Mouse (Mus musculus) liver, embryonic 14.5 days (tissue): ENCODE measurements around the gene Tmem238. TPM values are rescaled to one million over a fixed set of nuclear protein-coding genes. Genes with fewer than 3 reads are reported as not detected.

Experiments used
- ATAC-seq: fragments of 200-750 bp; cut with Nextera tagmentation; 2 replicates; pipeline ENCODE4 v1.8.0; 2017; ENCODE audit warnings: moderate number of reproducible peaks, mild to moderate bottlenecking, moderate library complexity; ENCODE audit not compliant: insufficient read depth
- DNase-seq, 3 experiments: peaks; one replicate each; pipeline ENCODE4 v3.0.0-alpha.2; 2012 to 2013; ENCODE audit warnings: low read depth in 3 of 3, low spot score in 3 of 3
- H3K27ac ChIP-seq: fragments of 300-500 bp; sonication (generic); 2 replicates; pipeline ENCODE4 v1.5.1; 2014; ENCODE audit warnings: moderate library complexity, mild to moderate bottlenecking, control low read depth, inconsistent platforms
- H3K27me3 ChIP-seq: fragments of 300-500 bp; sonication (generic); 2 replicates; pipeline ENCODE4 v1.6.1; 2014; ENCODE audit warnings: mild to moderate bottlenecking, low read length, moderate library complexity; ENCODE audit not compliant: control insufficient read depth, insufficient read depth
- H3K36me3 ChIP-seq: fragments of 300-500 bp; sonication (generic); replicated peaks from 2 replicates; pipeline ENCODE4 v1.6.1; 2014; ENCODE audit warnings: low read depth; ENCODE audit not compliant: control insufficient read depth, insufficient read depth
- H3K4me1 ChIP-seq, 2 experiments: fragments of 200-500 bp in 1 of 2; fragments of 300-500 bp in 1 of 2; sonication (generic) in 1 of 2; replicated peaks; 2 replicates each; pipeline ENCODE4 v1.6.1; 2012 to 2014; ENCODE audit warnings: antibody characterized with exemption in 1 of 2, inconsistent platforms in 1 of 2, low read length in 1 of 2; ENCODE audit not compliant: control insufficient read depth in 2 of 2, insufficient read depth in 2 of 2
- H3K4me2 ChIP-seq: fragments of 300-500 bp; sonication (generic); 2 replicates; pipeline ENCODE4 v1.6.1; 2014; ENCODE audit warnings: low read depth, mild to moderate bottlenecking, control low read depth, moderate library complexity
- H3K4me3 ChIP-seq, 2 experiments: fragments of 200-500 bp in 1 of 2; fragments of 300-500 bp in 1 of 2; sonication (generic) in 1 of 2; 2 replicates each; pipeline ENCODE4 v1.5.1; 2012 to 2014; ENCODE audit warnings: low read depth in 2 of 2, low read length in 2 of 2, mild to moderate bottlenecking in 2 of 2, control low read depth in 1 of 2, inconsistent platforms in 1 of 2, moderate library complexity in 1 of 2; ENCODE audit not compliant: insufficient read depth in 1 of 2
- H3K9ac ChIP-seq: fragments of 300-500 bp; sonication (generic); replicated peaks from 2 replicates; pipeline ENCODE4 v1.6.1; 2014; ENCODE audit warnings: mild to moderate bottlenecking, control low read depth, moderate library complexity
- H3K9me3 ChIP-seq: fragments of 300-500 bp; sonication (generic); 2 replicates; pipeline ENCODE4 v1.6.1; 2016; ENCODE audit warnings: low read length, mixed read lengths; ENCODE audit not compliant: control insufficient read depth
- CTCF ChIP-seq: IDR thresholded peaks from 2 replicates; pipeline ENCODE4 v1.5.1; 2016; ENCODE audit warnings: antibody characterized with exemption, low read depth, control low read depth
- EP300 ChIP-seq: IDR thresholded peaks from 2 replicates; pipeline ENCODE4 v1.6.1; 2016; ENCODE audit warnings: antibody characterized with exemption, low read depth
- WGBS: fragments of 180-500 bp; shearing (Covaris S2); extraction: QIAGEN DNeasy Blood & Tissue Kit; methylation state at CpG from one replicate; pipeline ENCODE4 v1.1.7; 2014; ENCODE audit not compliant: insufficient replicate concordance; 5-methylcytosine and 5-hydroxymethylcytosine counted together
- polyA plus RNA-seq, 2 experiments: library from polyadenylated mRNA; depleted of rRNA in 1 of 2; stranded (reverse) in 1 of 2; unstranded in 1 of 2; fragments of >200 nt; fragmentation: Nextera tagmentation in 1 of 2; extraction: Ambion mirVana in 1 of 2; gene quantifications; 2 replicates each; pipeline versions ENCODE4 v1.2.1 to v1.2.3; 2012 to 2014

Gene Tmem238
- polyA plus RNA-seq, 2 experiments = 5.8 to 7.5 TPM

DNA sequence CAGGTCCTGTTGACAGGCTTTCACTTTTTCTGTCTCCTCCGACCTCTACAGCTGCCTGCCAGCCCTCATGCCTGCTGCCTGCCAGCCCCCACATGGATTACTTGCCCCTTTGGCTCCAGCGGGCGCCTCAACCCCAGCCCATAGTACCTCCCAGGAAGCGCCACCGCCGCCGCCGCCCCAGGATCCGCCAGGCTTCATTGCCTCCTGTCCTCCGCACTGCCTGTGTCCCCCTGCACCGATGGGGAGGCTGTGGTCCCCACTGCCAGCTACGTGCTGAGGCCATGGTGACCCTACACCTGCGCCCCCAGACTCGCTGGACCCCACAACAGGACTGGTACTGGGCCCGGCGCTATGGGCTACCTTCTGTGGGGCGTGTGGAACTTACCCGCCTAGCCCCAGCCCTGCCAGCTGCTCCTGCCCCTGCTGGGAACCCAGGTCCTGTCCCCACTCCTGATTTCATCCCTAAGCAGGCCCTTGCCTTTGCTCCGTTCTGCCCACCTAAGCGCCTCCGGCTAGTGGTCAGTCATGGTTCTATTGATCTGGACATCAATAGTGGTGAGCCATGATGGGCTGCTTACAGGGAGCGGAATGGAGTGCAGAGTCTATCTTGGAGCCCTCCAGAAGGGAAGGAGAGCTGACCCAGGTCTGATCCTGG is 43.0 kb downstream of the Tmem238 start:
- no peaks in the 10 kb centered on the region for H3K9me3 ChIP-seq
- no peaks in the 10 kb centered on the region for H3K27me3 ChIP-seq
- H3K4me2 ChIP-seq = peak overlapping the region; percentile 95
- H3K36me3 ChIP-seq = peaks cover 15% of the 10 kb centered on the region
- peak overlapping the region; percentile 61 for H3K9ac ChIP-seq
- ATAC-seq (no peak), DNase-seq (no peak)
- H3K4me1 ChIP-seq = peaks cover 72 to 81% of the 10 kb centered on the region in 2 experiments
- TF ChIP-seq CTCF (no peak), EP300 (no peak)
- 80% methylated on average over 22 of the region's 22 CpGs for WGBS
- H3K27ac ChIP-seq = peak overlapping the region; percentile 97
- no peak overlapping the region for H3K4me3 ChIP-seq

DNA sequence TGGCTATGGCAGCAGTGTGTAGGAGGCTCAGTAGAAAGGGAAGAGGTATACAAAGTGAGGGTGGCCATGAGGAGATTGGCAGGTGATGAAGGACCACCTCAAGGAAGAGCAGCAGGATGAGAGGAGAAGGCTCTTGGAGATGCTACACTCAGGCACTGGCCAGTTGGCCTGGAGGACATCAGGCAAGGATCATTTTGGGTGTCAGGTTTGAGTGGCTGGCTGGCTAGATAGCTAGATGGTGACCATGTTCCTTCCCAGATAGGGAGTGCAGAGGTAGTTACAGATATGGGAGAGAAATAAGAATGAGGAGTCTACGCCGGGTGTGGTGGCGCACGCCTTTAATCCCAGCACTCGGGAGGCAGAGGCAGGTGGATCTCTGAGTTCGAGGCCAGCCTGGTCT is 44.6 kb downstream of the Tmem238 start:
- peaks cover 15% of the 10 kb centered on the region for H3K36me3 ChIP-seq
- TF ChIP-seq EP300 (peak; percentile 46; the same call in 1 of the 2 replicates), CTCF (no peak)
- H3K9ac ChIP-seq = peak overlapping the region; percentile 76
- H3K9me3 ChIP-seq = no peaks in the 10 kb centered on the region
- H3K27me3 ChIP-seq = no peaks in the 10 kb centered on the region
- H3K4me2 ChIP-seq = peak overlapping the region; percentile 95
- peaks cover 72 to 77% of the 10 kb centered on the region in 2 experiments for H3K4me1 ChIP-seq
- 48% methylated on average over 5 of the region's 6 CpGs for WGBS
- H3K4me3 ChIP-seq = no peak overlapping the region
- peak overlapping the region; percentile 74 for H3K27ac ChIP-seq
- ATAC-seq = no peak
- no peak for DNase-seq

DNA sequence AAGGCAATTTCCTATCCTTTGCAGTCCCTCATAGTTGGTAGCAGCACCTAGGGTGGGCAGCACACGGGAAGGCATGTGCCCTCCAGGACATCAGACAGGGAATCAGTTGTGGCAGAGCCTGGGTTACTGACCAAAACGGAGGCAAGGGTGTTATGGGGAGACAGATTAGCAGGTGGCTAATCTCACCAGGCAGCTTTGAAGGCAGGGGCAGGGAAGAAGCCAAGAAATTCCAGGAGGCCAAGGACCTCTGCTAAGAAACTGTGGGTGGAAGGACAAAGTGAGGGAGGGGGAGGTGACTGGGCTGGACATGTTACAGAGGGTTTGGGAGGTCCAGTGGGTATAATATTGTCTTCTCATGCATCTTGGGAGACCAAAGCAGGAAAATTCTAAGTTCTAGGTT is 46.1 kb downstream of the Tmem238 start:
- ATAC-seq (peak; percentile 2; the same call in 1 of the 2 replicates), DNase-seq (peak in 1 of 3 experiments; percentile 84)
- Histone ChIP-seq H3K36me3 (peaks cover 15% of the 10 kb centered on the region), H3K4me3 (peak overlapping the region; percentile 69 to 99), H3K4me2 (peak overlapping the region; percentile 95), H3K27ac (peak overlapping the region; percentile 74), H3K4me1 (peaks cover 63 to 71% of the 10 kb centered on the region in 2 experiments), H3K27me3 (no peaks in the 10 kb centered on the region), H3K9me3 (no peaks in the 10 kb centered on the region), H3K9ac (peak overlapping the region; percentile 76)
- WGBS = 17% methylated on average over 2 of the region's 2 CpGs
- TF ChIP-seq EP300 (peak; percentile 89), CTCF (no peak)

DNA sequence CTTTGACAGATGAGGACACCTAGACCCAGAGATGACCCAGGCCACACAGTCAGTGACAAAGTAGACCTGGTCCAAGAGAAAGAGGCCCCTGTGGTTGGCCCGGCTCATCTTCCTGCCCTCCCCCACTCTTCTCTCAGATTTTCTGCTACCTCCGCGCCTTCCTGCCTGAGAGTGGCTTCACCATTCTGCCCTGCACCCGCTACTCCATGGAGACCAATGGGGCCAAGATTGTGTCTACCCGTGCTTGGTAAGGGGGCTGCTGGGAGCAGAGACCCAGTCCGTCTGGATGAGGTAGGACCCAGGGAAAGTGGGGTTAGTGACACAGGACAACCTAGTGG is 47.0 kb downstream of the Tmem238 start:
- Histone ChIP-seq H3K9ac (peak overlapping the region; percentile 76), H3K4me1 (peaks cover 54 to 62% of the 10 kb centered on the region in 2 experiments), H3K27ac (peak overlapping the region; percentile 74), H3K27me3 (no peaks in the 10 kb centered on the region), H3K9me3 (no peaks in the 10 kb centered on the region), H3K4me2 (peak overlapping the region; percentile 95), H3K4me3 (peak overlapping the region; percentile 69 to 99), H3K36me3 (peaks cover 15% of the 10 kb centered on the region)
- WGBS = 55% methylated on average over 6 of the region's 6 CpGs
- TF ChIP-seq EP300 = no peak
- TF ChIP-seq CTCF = no peak
- DNase-seq (no peak), ATAC-seq (no peak)

DNA sequence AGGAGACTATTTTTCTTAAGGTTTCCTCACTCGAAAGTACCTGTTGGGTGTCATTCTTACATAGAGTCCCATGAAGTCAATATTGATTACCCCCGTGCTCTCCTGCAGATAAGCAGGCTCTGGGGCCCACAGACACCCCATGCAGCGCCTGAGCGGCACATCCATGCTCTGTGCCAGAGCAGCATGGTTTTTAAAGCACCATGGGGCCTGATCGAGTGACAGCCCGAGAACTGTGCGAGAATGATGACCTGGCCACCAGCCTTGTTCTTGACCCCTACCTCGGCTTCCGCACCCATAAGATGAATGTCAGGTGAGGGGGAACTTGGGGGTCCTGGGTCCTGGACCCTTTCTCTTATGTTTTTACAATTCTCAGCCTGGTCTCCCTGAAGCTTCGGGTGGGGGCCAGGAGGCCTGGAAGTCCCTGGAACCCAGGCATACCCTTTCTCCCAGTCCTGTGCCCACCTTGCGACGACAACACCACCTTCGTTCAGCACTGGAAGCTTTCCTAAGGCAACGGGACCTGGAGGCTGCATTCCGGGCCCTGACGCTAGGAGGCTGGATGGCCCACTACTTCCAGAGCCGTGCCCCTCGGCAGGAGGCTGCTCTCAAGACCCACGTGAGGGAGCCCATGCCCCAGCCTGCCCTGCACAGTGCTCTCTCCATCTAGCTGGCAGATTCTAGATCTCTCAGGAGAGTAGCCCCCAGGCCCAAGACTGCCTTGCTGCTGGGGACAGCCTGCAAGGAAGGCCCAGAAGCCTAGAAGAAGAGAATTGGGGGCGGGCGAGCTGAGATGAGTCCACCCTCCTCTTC is 47.6 kb downstream of the Tmem238 start:
- DNase-seq = peak in 1 of 3 experiments; percentile 63
- Histone ChIP-seq H3K27ac (peak overlapping the region; percentile 74), H3K4me1 (peaks cover 50 to 56% of the 10 kb centered on the region in 2 experiments), H3K36me3 (peaks cover 15% of the 10 kb centered on the region), H3K9me3 (no peaks in the 10 kb centered on the region), H3K9ac (peak overlapping the region; percentile 76), H3K4me2 (peak overlapping the region; percentile 95), H3K27me3 (no peaks in the 10 kb centered on the region), H3K4me3 (peak overlapping the region; percentile 69 to 99)
- WGBS = 52% methylated on average over 21 of the region's 21 CpGs
- peak; percentile 20; the same call in 1 of the 2 replicates for TF ChIP-seq CTCF
- TF ChIP-seq EP300 = no peak
- ATAC-seq = peak; percentile 45
